Mouse (Mus musculus): ENCODE measurements at regions not wholly inside any gene's neighbourhood (a gene's known extent, or its start where the extent isn't known, plus 50 kb on each side); places are given as distances from the start of the nearest gene placed in this dataset.
A peak's percentile ranks its signal among the peaks of the same experiment; 100 is the strongest.

DNA sequence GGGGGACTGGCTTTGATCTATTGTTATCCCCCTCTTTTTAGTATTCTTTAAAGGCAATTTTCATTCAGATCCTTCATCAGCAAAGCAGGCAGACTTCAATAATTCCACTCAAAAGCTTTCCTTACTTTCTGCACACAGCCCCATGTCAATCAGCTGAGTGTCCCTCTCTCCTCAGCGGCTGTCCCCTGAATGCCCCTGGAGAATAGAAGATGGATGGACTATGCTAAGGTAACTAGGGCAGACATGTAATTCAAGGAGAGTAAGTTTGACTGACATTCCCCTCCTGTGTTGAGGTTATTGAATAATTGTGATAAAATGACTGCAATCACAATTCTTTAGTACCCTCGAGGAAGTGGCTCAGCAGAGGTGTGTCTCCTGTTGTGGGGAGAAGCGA lies 220.1 kb downstream of the Fam84b start:
- no peak for DNase-seq (ENCODE audit: low spot score in 2 of 2)
- intact Hi-C loops (cut with DNase I): no loop called here

DNA sequence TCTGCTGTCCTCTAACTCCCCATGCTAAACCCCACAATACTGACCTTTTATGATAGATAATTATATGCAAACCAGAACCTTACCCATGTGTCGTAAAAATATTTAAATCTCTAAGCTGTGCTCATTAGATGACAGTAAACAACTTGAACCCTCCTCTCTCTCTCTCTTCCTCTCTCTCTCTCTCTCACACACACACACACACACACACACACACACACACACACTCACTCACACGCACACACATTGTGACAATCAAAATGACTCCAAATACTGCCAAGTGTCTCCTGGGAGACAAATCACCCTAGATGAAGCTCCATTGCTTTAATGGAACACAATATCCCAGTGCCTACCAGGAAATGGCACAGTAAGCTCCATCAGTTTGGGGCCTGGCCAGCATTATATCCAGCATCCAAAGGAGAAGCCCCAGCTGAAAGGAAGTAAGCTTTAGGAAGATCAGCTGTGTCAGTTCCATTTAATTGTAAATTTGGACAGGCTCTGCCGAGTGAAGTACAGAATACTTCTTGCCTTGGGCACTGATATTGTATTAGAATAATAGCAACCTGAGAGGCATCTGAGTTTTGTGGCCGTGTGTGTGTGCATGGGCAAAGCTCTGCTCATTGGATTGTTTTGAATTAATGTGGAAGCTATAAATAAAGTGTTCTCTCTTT lies 220.7 kb downstream of the Fam84b start:
- intact Hi-C loops (cut with DNase I): no loop called here
- DNase-seq (ENCODE audit: low spot score in 2 of 2): no peak

DNA sequence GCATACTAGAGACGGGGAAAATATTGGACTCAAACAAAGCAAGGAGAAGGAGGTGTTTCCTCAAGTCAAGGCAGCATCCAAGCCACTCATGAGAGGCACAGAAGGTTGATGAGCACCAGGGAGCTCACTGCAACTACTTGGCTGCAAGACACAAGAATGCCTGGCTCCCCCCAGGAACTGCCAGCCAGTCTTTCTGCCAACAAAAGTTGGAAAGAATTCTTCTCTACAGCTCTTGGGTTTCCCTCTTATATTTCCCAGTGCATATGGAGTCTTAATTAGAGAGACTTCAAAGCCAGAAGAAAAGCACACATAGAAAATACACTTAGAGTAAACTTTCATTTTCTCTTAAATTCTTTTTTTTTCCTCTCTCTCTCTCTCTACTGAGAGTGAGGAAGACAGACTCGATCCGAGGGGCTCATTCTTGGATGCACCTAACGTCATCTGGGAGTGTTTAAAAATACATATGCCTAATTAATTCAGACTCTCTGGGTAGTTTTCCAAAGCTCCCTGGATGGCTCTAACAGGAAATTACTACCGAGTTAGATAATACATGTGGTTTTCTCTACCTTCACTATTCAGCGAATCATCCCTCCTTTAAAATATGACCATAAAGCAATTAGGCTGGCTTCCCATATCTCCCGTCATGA lies 222.7 kb downstream of the Fam84b start:
- peak; percentile 15 to 22 for DNase-seq (ENCODE audit: low spot score in 2 of 2)
- intact Hi-C loops (cut with DNase I): no loop called here

DNA sequence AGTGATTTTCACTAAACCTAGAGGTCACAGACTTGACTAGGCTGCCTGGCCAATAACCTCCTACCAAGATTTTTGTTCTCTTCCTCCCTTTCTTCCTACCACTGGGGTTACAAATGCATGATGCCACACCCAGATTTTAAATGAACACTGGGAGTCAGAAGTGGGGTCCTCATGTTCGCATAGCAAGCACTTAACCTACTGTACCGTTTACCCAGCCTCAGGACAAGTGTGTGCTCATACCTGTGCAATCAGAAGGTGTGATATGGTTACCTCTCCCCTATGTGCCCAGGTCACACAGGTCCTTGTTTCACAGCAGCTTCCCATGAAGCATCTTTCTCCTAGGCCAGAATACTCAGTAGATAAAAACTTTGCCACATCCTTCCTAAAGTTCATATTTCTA lies 234.8 kb downstream of the Fam84b start:
- intact Hi-C loops (cut with DNase I): no loop called here
- DNase-seq (ENCODE audit: low spot score in 2 of 2): no peak

DNA sequence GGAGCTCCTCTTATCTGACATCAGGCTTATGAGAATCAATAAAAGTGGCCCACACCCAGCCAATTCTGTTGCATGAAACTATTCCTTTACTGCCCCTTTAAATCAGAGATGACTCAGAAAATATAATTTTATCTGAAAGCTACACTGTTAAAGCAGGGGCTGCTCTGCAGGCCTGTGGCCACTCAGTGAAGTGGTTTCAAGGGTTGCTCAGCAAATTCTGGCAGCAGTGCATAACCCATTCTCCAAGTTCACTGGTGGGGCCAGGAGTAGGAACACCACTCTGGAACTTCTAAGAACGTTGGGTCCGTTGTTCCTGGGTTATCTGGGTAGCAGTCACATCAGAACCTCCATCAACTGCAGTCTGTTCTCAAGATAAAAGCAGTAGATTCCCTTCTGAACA lies 236.2 kb downstream of the Fam84b start:
- intact Hi-C loops (cut with DNase I): no loop called here
- no peak for DNase-seq (ENCODE audit: low spot score in 2 of 2)

DNA sequence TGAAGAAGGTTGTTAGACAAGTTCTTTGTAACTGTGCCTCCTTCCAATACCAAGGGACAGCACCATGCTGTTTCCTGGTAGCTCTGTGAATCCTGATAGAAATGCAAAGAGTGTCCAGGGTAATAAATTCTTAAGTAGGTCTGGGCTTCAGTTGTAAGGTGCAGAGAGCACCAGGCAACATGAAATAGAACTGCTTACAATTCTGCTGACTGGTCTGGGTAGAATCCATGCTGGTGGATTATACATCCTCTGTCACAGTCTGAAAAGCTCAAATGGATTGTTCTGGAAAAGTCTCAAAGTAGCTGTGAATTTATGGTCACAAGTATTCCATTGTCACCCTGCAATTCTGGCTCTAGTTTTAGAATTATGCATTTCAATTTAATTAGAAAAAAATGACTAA lies 251.7 kb downstream of the Fam84b start:
- DNase-seq (ENCODE audit: low spot score in 2 of 2): no peak
- intact Hi-C loops (cut with DNase I): no loop called here

DNA sequence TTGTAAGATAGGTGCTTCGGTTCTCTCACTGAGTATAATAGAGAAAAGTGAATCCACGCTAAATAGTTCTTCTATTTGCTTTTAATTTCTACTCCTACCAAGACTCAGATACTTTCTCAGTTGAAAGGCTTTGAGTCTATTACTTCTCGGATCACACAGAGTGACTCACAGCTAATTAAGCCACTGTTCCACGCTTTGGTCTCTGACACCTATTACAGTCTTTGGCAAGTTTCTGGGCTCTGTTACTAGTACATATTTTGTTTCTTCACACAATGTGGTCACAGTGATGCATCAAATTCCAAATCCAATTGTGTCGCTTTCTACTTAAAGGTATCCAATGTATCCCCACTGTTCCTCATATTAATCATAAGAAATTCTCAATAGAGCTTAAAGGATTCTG lies 276.5 kb downstream of the Fam84b start:
- no peak for DNase-seq (ENCODE audit: low spot score in 2 of 2)
- intact Hi-C loops (cut with DNase I): no loop called here

DNA sequence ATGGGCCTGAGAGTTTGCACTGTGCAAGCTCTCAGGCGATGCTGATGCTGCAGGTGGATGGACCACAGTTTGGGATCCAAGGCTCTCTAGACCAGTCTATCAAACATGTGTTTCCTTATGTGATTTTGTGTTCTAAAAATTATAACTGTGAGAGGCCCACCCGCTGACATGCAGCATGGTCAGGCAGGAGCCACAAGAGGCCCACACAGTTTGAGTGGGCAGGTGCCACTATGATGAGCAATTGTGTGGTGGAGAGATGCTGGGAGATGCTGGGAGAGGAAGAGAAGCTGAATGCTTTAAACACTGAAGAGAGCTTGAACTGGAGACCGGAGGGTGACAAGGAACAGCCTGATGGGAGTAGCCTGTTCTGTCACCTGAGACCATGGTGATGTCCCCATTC lies 287.3 kb downstream of the Fam84b start:
- intact Hi-C loops (cut with DNase I): no loop called here
- peak; percentile 4 to 7 for DNase-seq (ENCODE audit: low spot score in 2 of 2)

DNA sequence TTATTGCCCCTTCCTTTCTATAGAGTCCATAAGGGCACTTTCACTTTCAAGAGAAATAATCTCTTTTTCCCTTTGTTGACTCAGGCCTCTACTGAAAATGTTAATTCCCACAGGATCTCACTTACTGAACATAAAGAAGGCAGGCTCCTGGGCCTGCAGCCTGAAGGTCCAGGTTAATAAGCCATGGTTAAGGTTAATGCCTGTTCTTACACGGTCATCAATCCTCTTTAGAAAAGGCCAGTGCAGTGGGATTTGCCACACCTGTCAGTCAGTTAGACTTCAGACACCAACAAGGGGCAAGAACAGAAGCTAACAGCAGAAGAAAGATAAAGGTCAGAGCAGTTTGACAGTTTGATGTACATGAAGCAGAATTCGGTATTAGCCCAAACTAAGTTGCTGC lies 288.6 kb downstream of the Fam84b start:
- DNase-seq (ENCODE audit: low spot score in 2 of 2): no peak
- intact Hi-C loops (cut with DNase I): no loop called here

DNA sequence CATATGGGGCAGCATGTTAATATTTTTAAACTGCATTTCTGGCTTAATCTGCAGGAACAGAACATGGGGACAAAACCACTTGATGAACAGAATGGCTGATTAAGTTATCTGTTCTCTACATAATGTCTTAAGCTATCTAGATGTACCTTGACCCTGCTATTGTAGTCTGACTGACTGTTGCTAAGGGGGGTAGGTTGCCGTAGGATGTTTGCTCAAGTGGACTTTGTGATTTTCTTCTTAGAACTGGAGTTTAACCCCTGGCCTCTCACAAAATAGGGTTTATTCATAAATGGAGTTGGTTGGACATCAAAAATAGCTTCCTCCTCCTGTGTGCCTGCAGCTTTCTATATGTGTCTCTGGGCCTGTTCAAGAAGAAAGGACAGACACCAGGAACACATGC lies 292.9 kb downstream of the Fam84b start:
- intact Hi-C loops (cut with DNase I): no loop called here
- no peak for DNase-seq (ENCODE audit: low spot score in 2 of 2)

DNA sequence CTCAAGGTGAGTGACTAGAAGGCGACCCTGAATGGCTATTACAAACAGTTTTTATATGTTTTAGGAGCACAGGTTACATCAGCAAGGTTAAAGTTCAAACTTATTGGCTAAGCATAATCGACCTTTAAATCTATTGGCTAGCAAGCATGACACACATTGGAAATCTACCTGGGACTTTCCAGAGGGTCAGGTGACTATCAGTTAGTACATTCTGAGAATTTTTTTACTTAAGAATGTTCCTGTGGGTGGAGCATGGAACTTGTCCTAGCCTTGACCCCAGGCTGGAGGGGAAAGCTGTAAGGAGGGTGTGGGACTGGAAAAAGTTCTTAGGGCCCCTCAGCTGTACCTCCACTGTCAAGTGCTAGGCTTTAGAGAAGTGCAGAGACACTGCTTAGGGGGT lies 297.9 kb downstream of the Fam84b start:
- intact Hi-C loops (cut with DNase I): no loop called here

DNA sequence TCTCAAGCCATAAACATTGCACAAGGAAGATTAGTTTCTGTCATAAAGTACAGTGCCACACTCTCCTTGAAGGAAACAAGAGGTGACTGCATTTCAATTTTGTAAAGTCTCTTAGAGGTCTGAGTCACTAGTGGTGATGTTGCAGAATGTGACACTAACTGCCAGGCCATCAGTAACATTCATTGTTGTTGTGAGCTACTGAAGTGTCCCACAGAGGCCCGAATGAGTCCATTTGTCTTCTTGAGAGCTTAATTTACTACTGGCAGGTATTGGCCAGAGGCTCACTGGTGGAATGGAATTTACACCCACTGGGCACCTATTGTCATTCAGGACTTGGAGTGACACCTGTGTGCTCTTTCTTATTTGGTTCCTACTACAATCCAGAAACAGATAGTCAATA lies 299.0 kb downstream of the Fam84b start:
- DNase-seq (ENCODE audit: low spot score in 2 of 2): no peak
- intact Hi-C loops (cut with DNase I): no loop called here

More for the DNA sequence above, 297.9 kb downstream of the Fam84b start:
- no peak for DNase-seq (ENCODE audit: low spot score in 2 of 2)

DNA sequence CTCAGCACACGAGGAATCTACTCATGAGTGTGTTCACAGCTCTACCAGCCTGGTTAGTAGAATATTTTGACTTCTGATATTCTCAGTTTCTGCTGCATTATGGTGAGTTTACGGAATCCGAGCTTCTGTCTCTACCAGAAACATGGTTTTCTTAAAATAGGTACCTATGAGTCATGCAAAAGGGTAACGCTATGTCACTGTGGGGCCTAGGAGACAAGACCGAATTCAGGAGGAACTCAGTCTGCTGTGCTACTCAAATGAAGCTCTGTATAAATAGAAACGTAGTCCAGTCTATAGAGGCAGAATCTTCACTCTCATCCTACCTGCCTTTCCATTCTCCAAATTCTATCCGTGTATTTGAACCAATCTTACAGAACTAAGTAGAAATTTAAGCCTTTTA lies 305.5 kb downstream of the Fam84b start:
- intact Hi-C loops (cut with DNase I): no loop called here
- no peak for DNase-seq (ENCODE audit: low spot score in 2 of 2)

DNA sequence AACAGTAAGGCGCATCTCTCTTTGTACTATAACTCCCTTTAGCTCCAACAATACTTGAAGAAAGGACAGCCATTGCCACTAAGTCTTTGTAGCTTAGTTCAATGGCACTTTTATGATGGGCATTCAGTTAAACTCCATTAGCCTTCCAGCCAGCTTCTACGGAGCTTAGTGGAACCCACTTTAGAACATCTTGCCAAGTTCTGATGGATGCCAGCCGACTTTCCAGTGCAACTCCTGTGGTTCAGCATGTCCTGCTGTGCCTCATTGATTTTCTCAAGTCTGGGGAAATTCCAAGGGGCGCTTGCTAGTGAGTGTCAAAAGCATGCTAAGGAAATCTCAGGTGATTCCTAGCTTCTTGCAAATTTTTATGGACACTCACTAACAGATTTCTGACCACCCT lies 316.4 kb downstream of the Fam84b start:
- intact Hi-C loops (cut with DNase I): no loop called here
- DNase-seq (ENCODE audit: low spot score in 2 of 2): no peak

DNA sequence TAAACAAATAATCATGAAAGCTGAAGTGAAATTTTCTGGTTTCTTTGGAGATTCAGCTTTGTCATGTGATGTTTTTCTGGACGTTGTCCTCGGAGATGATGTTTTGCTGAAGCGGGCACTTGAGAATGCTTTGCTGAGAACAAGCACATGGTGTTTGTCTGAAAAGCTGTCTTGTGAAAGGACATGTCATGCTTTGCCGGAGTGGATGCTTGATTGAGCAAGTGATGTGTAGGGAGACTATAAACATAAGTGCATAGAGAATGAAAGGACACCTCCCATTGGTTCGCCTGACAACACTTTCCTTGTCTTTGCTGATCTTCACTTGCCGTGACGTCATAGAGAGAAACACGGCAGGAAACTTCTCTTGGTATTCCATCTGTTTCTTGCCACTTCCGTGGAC lies 318.9 kb downstream of the Fam84b start:
- intact Hi-C loops (cut with DNase I): no loop called here
- DNase-seq (ENCODE audit: low spot score in 2 of 2): no peak

DNA sequence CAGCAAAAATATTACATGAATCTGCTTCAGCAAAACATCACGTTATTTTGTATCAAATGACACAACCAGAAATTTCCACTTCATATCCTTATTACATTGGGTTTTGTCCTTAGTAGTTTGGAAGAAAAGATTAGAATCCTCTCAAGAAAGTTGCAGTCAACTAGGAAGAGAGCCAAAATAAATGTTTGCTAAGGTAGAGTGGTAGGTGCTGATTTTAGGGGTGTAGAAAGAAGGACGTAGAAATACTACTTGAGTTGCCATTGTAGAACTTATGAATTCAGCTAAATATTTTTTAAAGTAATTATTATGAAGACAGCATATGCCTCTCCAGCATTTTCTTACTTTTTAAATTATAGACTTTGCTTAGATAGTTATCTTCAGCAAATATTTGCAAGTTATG lies 336.8 kb downstream of the Fam84b start:
- intact Hi-C loops (cut with DNase I): no loop called here
- DNase-seq (ENCODE audit: low spot score in 2 of 2): no peak

DNA sequence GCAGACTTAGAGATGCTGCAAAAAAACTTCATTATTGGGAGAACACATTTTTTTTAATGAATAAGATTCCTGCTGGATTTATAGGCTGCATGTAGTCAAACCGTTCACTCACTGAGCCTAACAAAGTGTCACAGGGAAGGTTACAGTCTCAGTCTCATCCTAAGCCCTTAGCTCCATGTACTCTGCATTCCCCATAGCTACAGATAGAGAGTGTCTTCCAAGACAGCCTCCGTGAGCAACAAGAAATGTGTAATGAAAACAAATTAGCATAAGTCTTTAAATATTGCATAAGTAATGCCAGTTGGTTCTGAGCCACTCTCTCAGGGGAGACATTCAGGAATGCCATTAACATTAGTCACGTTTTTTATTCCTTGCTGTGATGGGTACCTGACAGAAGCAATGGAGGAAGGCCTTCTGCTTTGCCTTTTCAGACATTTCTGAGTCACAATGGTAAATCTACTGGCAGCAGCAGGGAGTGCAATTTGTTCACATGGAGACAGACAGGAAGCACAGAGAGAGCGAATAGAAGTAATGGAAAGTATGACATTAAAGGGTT lies 376.7 kb downstream of the Fam84b start:
- intact Hi-C loops (cut with DNase I): no loop called here
- no peak for DNase-seq (ENCODE audit: low spot score in 2 of 2)

DNA sequence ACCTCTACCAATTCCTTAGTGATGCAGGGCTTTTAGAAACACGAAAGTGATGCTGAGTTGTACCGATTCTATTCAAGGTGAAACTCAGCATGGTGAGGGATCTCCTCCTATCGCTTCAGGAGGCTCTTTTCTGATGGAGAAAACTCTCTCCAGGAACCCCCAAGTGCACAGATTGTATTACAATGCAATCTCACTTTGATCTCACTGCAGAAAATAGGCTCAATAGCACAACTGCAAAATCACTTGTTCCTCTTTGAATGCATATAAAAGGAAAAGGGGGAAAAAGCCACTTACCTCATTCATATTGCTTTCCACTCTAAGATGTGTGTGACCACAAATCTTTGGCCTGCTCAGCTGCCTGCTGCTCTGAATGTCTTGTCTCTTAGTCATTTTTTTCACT lies 378.5 kb downstream of the Fam84b start:
- intact Hi-C loops (cut with DNase I): no loop called here
- no peak for DNase-seq (ENCODE audit: low spot score in 2 of 2)

DNA sequence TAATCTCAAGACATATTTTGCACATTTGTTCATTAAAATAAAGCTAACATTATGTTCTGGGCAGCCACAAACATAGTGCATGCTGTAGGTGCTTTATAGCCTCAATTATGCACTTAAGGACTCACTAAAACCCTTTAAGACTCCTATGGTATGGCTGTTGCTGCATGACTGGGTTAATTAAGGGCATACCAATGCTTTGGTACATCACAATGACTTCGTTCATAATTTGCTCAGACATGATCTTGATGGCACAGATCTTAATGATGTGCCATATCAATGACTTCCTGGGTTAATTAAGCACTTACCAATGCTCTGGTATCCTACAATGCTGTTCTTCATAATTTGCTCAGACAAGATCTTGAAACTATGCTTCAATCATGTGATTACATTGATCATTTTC lies 415.5 kb upstream of the 4933412E24Rik start:
- intact Hi-C loops (cut with DNase I): no loop called here

DNA sequence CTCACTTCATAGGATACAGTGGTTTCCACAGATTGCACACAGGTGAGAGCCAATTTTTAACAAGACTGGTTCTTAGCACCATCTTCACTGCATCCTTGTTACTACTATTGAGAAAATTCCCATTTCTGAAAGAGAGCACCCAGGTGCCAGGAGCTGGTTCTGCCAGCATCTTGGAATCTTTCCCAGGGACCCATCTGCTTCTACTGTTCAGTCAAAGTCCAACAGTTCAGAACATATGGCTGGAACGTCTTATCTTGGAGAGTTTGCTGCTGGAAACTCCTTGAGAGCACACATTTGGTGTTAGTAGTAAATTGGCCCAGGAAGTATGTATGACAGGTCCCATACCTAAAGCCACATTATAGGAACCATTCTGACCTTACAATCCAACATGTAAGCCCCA lies 402.7 kb upstream of the 4933412E24Rik start:
- DNase-seq (ENCODE audit: low spot score in 2 of 2): peak; percentile 33 to 35
- intact Hi-C loops (cut with DNase I): no loop called here

More for the DNA sequence above, 415.5 kb upstream of the 4933412E24Rik start:
- no peak for DNase-seq (ENCODE audit: low spot score in 2 of 2)

DNA sequence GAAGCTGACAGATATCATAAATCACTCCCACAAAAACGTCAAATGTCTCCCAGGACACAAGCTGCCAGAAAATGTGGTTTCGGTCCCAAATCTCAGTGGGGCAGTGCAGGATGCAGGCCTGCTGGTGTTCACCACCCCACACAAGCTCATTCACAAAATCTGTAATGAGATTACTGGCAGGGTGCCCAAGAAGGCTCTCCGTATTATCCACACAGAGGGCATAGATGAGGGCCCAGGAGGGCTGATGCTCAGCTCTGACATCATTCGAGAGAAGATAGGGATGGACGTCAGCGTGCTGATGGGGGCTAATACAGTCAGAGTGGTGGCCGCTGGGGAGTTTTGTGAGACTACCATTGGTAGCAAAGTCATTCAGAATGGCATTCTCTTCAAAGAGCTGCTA lies 375.9 kb upstream of the 4933412E24Rik start:
- DNase-seq (ENCODE audit: low spot score in 2 of 2): no peak
- intact Hi-C loops (cut with DNase I): no loop called here

DNA sequence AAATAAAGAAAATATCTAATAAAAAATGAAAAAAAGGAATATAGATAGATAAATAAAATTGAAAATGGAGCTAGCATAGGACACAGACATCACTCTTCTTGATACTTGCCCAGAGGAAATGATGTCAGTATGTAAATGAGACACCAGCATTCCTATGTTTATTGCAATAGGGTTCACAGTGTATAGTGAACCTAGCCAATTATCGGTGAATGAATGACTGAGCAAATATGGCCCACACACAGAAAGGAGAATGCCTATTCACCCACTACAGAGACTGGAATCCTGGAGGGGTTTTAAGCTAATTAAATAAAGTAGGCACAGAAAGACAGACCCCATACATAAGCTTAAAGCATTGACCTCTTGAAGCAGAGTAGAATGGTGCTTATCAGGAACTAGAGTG lies 373.9 kb upstream of the 4933412E24Rik start:
- intact Hi-C loops (cut with DNase I): no loop called here
- no peak for DNase-seq (ENCODE audit: low spot score in 2 of 2)

Measured in left cerebral cortex, postnatal 36 days (tissue).